In genomic region chr6:34384701-34385370, GRCm38 (mm10) we compare ENCODE assay signal across 8 mouse cellular contexts. TPM values are rescaled to one million over a fixed set of nuclear protein-coding genes. Genes with fewer than 3 reads are reported as not detected.
DNase-seq lines count a peak whose midpoint lies in the region; ATAC-seq and TF ChIP-seq lines count a peak whose summit lies in the region.

No protein-coding gene starts in this region.

- peak; percentile 56; the same call in 1 of the 2 replicates for ATAC-seq in embryonic facial prominence, embryonic 12.5 days (ENCODE audit: insufficient number of reproducible peaks, insufficient read depth, low FRiP score, low TSS enrichment)
- peak; percentile 87 for ATAC-seq in lung, embryonic 14.5 days (ENCODE audit: insufficient read depth)
- peak; percentile 57; the same call in 1 of the 2 replicates for ATAC-seq in neural tube, embryonic 15.5 days (ENCODE audit: low FRiP score)
- no peak for ATAC-seq in erythroid progenitor cell, adult 5-6 weeks (replicated peaks; ENCODE audit: low FRiP score, poor library complexity, severe bottlenecking)

- peaks cover 4% of the 10 kb centered on the region; the same call in 1 of the 2 replicates for H3K4me1 ChIP-seq in embryonic facial prominence, embryonic 12.5 days
- peaks cover 5% of the 10 kb centered on the region; the same call in 1 of the 2 replicates for H3K4me1 ChIP-seq in heart, embryonic 10.5 days
- H3K4me1 ChIP-seq in lung, embryonic 14.5 days (ENCODE audit: insufficient read depth), result no peaks in the 10 kb centered on the region
- H3K4me1 ChIP-seq in neural tube, embryonic 15.5 days, result peaks cover 15% of the 10 kb centered on the region

- no peaks in the 10 kb centered on the region for H3K9me3 ChIP-seq in embryonic facial prominence, embryonic 12.5 days
- no peaks in the 10 kb centered on the region for H3K9me3 ChIP-seq in heart, embryonic 10.5 days
- H3K9me3 ChIP-seq in lung, embryonic 14.5 days (ENCODE audit: low read depth, low read length), result no peaks in the 10 kb centered on the region
- H3K9me3 ChIP-seq in neural tube, embryonic 15.5 days (replicated peaks), result no peaks in the 10 kb centered on the region

- peak overlapping the region; percentile 66 for H3K4me2 ChIP-seq in embryonic facial prominence, embryonic 12.5 days (replicated peaks)
- H3K4me2 ChIP-seq in lung, embryonic 14.5 days, result peak overlapping the region; percentile 90
- H3K4me2 ChIP-seq in neural tube, embryonic 15.5 days, result peak overlapping the region; percentile 66

- DNase-seq in B cell, adult 2 months, result peak; percentile 34 to 44
- peak; percentile 61 to 64 for DNase-seq in adrenal gland, adult 18-20 months (ENCODE audit: low spot score in 2 of 2)
- DNase-seq in heart, embryonic 10.5 days (ENCODE audit: low spot score), result no peak
- peak; percentile 67 for DNase-seq in kidney, adult 18-20 months
- peak; percentile 78 for DNase-seq in lung, embryonic 14.5 days

- no peaks in the 10 kb centered on the region for H3K36me3 ChIP-seq in embryonic facial prominence, embryonic 12.5 days
- H3K36me3 ChIP-seq in heart, embryonic 10.5 days, result peaks cover 22% of the 10 kb centered on the region
- 0 out of 2 replicates have a peak, but pooled peaks cover 3% of the 10 kb centered on the region for H3K36me3 ChIP-seq in lung, embryonic 14.5 days (ENCODE audit: insufficient read depth)
- H3K36me3 ChIP-seq in neural tube, embryonic 15.5 days, result no peaks in the 10 kb centered on the region

- no peak for TF ChIP-seq CTCF in lung, embryonic 14.5 days (IDR thresholded peaks at IDR 0.05; ENCODE audit: low read depth)

- 2% methylated on average over 13 of the region's 13 CpGs for WGBS in embryonic facial prominence, embryonic 12.5 days
- WGBS in heart, embryonic 10.5 days, result 2% methylated on average over 13 of the region's 13 CpGs
- 1% methylated on average over 13 of the region's 13 CpGs for WGBS in lung, embryonic 14.5 days
- 4% methylated on average over 13 of the region's 13 CpGs for WGBS in neural tube, embryonic 15.5 days

- peak overlapping the region; percentile 47 for H3K4me3 ChIP-seq in embryonic facial prominence, embryonic 12.5 days
- H3K4me3 ChIP-seq in heart, embryonic 10.5 days, result peak overlapping the region; percentile 70
- peak overlapping the region; percentile 54 for H3K4me3 ChIP-seq in lung, embryonic 14.5 days (ENCODE audit: low read depth, low read length)
- H3K4me3 ChIP-seq in neural tube, embryonic 15.5 days (replicated peaks), result peak overlapping the region; percentile 41

- peak overlapping the region; percentile 65; the same call in 1 of the 2 replicates for H3K27ac ChIP-seq in embryonic facial prominence, embryonic 12.5 days
- H3K27ac ChIP-seq in heart, embryonic 10.5 days, result peak overlapping the region; percentile 89
- peak overlapping the region; percentile 80 for H3K27ac ChIP-seq in lung, embryonic 14.5 days (ENCODE audit: low read depth)
- H3K27ac ChIP-seq in neural tube, embryonic 15.5 days (replicated peaks), result peak overlapping the region; percentile 56; the same call in 1 of the 2 replicates

- no peaks in the 10 kb centered on the region for H3K27me3 ChIP-seq in embryonic facial prominence, embryonic 12.5 days
- H3K27me3 ChIP-seq in heart, embryonic 10.5 days (ENCODE audit: insufficient read depth, poor library complexity, severe bottlenecking), result no peaks in the 10 kb centered on the region
- no peaks in the 10 kb centered on the region for H3K27me3 ChIP-seq in lung, embryonic 14.5 days (ENCODE audit: insufficient read depth, low read length)
- H3K27me3 ChIP-seq in neural tube, embryonic 15.5 days (replicated peaks), result no peaks in the 10 kb centered on the region

- no peak overlapping the region for H3K9ac ChIP-seq in embryonic facial prominence, embryonic 12.5 days
- H3K9ac ChIP-seq in lung, embryonic 14.5 days, result peak overlapping the region; percentile 55
- H3K9ac ChIP-seq in neural tube, embryonic 15.5 days (replicated peaks), result peak overlapping the region; percentile 38; the same call in 1 of the 2 replicates

RNA-seq across cellular contexts. Expression of gene Akr1b10, which starts 0.8 kb away (rescaled TPM):
- 100 to 1,000 TPM; 154 to 191 TPM for total RNA-seq in adrenal gland, adult 18-20 months (2021)
- 14.7 and 16.4 TPM in 2 replicates for polyA plus RNA-seq in embryonic facial prominence, embryonic 12.5 days (2016; fragmentation: Nextera tagmentation; extraction: Ambion mirVana)
- polyA plus RNA-seq in heart, embryonic 10.5 days (2016; fragmentation: Nextera tagmentation; extraction: Ambion mirVana), result 44.8 and 61.8 TPM in 2 replicates
- 22.3 and 26.8 TPM in 2 replicates for polyA plus RNA-seq in lung, embryonic 14.5 days (2014; fragmentation: Nextera tagmentation; extraction: Ambion mirVana)
- 13.7 and 16.0 TPM in 2 replicates for polyA plus RNA-seq in neural tube, embryonic 15.5 days (2015; fragmentation: Nextera tagmentation; extraction: Ambion mirVana)
- 11.9 and 16.8 TPM in 2 replicates for total RNA-seq in erythroid progenitor cell, adult 5-6 weeks (2015; ENCODE audit: low replicate concordance)
- 5.4 and 5.5 TPM in 2 replicates for total RNA-seq in erythroid progenitor cell, adult 5-6 weeks (2017; ENCODE audit: low replicate concordance)

RNA-seq across cellular contexts. Expression of gene Akr1b7, which starts 27.3 kb away (rescaled TPM):
- total RNA-seq in adrenal gland, adult 18-20 months (2021), result 1,000 to 10,000 TPM; 2,529 to 6,211 TPM
- not detected in 2 replicates for polyA plus RNA-seq in embryonic facial prominence, embryonic 12.5 days (2016; fragmentation: Nextera tagmentation; extraction: Ambion mirVana)
- polyA plus RNA-seq in heart, embryonic 10.5 days (2016; fragmentation: Nextera tagmentation; extraction: Ambion mirVana), result 0.57 TPM in 1 of 2 replicates, not detected in the other
- 0.15 TPM in 1 of 2 replicates, not detected in the other for polyA plus RNA-seq in lung, embryonic 14.5 days (2014; fragmentation: Nextera tagmentation; extraction: Ambion mirVana)
- polyA plus RNA-seq in neural tube, embryonic 15.5 days (2015; fragmentation: Nextera tagmentation; extraction: Ambion mirVana), result 0.35 and 0.65 TPM in 2 replicates
- 1.1 TPM in 1 of 2 replicates, not detected in the other for total RNA-seq in erythroid progenitor cell, adult 5-6 weeks (2015; ENCODE audit: low replicate concordance)
- 0.77 TPM in 1 of 2 replicates, not detected in the other for total RNA-seq in erythroid progenitor cell, adult 5-6 weeks (2017; ENCODE audit: low replicate concordance)

RNA-seq across cellular contexts. Expression of gene Akr1b8, which starts 30.9 kb away (rescaled TPM):
- total RNA-seq in adrenal gland, adult 18-20 months (2021), result 100 to 1,000 TPM; 227 to 304 TPM
- 17.9 and 18.3 TPM in 2 replicates for polyA plus RNA-seq in embryonic facial prominence, embryonic 12.5 days (2016; fragmentation: Nextera tagmentation; extraction: Ambion mirVana)
- polyA plus RNA-seq in heart, embryonic 10.5 days (2016; fragmentation: Nextera tagmentation; extraction: Ambion mirVana), result 21.1 and 23.1 TPM in 2 replicates
- 12.4 and 14.0 TPM in 2 replicates for polyA plus RNA-seq in lung, embryonic 14.5 days (2014; fragmentation: Nextera tagmentation; extraction: Ambion mirVana)
- polyA plus RNA-seq in neural tube, embryonic 15.5 days (2015; fragmentation: Nextera tagmentation; extraction: Ambion mirVana), result 4.7 and 5.7 TPM in 2 replicates
- total RNA-seq in erythroid progenitor cell, adult 5-6 weeks (2015; ENCODE audit: low replicate concordance), result not detected in 2 replicates
- total RNA-seq in erythroid progenitor cell, adult 5-6 weeks (2017; ENCODE audit: low replicate concordance), result not detected in 2 replicates
